Mouse (Mus musculus) MEL (cell line): ENCODE results near the gene Fsip1. TPM values are rescaled to one million over a fixed set of nuclear protein-coding genes. Genes with fewer than 3 reads are reported as not detected.
A peak's percentile ranks its signal among the peaks of the same experiment; 100 is the strongest.

Source experiments
- DNase-seq: peaks from one replicate; pipeline ENCODE4 v3.0.0; 2011; ENCODE audit warnings: low read depth, low spot score
- H3K27ac ChIP-seq: 2 replicates; pipeline ENCODE4 v1.5.1; 2012; ENCODE audit warnings: low read depth, mild to moderate bottlenecking, control low read depth, low read length, moderate library complexity; ENCODE audit not compliant: control insufficient read depth
- H3K27me3 ChIP-seq, 2 experiments: fragments of 150-350 bp in 1 of 2; sonication (generic) in 1 of 2; 2 replicates each; pipeline ENCODE4 v1.6.1; 2012; ENCODE audit warnings: low read length in 2 of 2, mild to moderate bottlenecking in 2 of 2, improper control_type of control experiment in 1 of 2, moderate library complexity in 1 of 2; ENCODE audit not compliant: insufficient read depth in 2 of 2, control insufficient read depth in 1 of 2
- H3K36me3 ChIP-seq, 2 experiments: 2 replicates each; pipeline ENCODE4 v1.6.1; 2012 to 2014; ENCODE audit warnings: low read length in 2 of 2, improper control_type of control experiment in 1 of 2, inconsistent platforms in 1 of 2, mild to moderate bottlenecking in 1 of 2; ENCODE audit not compliant: insufficient read depth in 2 of 2, control insufficient read depth in 1 of 2
- H3K4me1 ChIP-seq, 2 experiments: fragments of 150-350 bp in 1 of 2; sonication (generic) in 1 of 2; 2 replicates each; pipeline ENCODE4 v1.6.1; 2012; ENCODE audit warnings: low read length in 2 of 2, improper control_type of control experiment in 1 of 2, mild to moderate bottlenecking in 1 of 2; ENCODE audit not compliant: insufficient read depth in 2 of 2, control insufficient read depth in 1 of 2
- H3K4me3 ChIP-seq, 2 experiments: fragments of 150-350 bp in 1 of 2; sonication (generic) in 1 of 2; 2 replicates each; pipeline ENCODE4 v1.5.1; 2012; ENCODE audit warnings: low read depth in 2 of 2, low read length in 2 of 2, mild to moderate bottlenecking in 2 of 2, moderate library complexity in 2 of 2, control low read depth in 1 of 2, improper control_type of control experiment in 1 of 2; ENCODE audit not compliant: control insufficient read depth in 1 of 2, insufficient read depth in 1 of 2
- H3K79me2 ChIP-seq: 2 replicates; pipeline ENCODE4 v1.6.1; 2012; ENCODE audit warnings: mild to moderate bottlenecking, low read length, moderate library complexity; ENCODE audit not compliant: control insufficient read depth, poor library complexity, insufficient read depth
- H3K9ac ChIP-seq: 2 replicates; pipeline ENCODE4 v1.6.1; 2012; ENCODE audit warnings: low read depth, mild to moderate bottlenecking, control low read depth, low read length, moderate library complexity; ENCODE audit not compliant: control insufficient read depth, poor library complexity, severe bottlenecking
- H3K9me3 ChIP-seq: fragments of 150-350 bp; sonication (generic); replicated peaks from 2 replicates; pipeline ENCODE4 v1.6.1; 2012; ENCODE audit warnings: mild to moderate bottlenecking, low read length, improper control_type of control experiment, moderate library complexity; ENCODE audit not compliant: insufficient read depth
- CHD1 ChIP-seq: IDR thresholded peaks from 2 replicates; pipeline ENCODE4 v1.6.1; 2012; ENCODE audit warnings: low read depth, mild to moderate bottlenecking, inconsistent platforms, low read length, improper control_type of control experiment
- CHD2 ChIP-seq: IDR thresholded peaks from 2 replicates; pipeline ENCODE4 v1.6.1; 2011; ENCODE audit warnings: low read length, improper control_type of control experiment
- CTCF ChIP-seq, 3 experiments: IDR thresholded peaks in 2 of 3; conservative IDR thresholded peaks in 1 of 3; 2 replicates each; pipeline ENCODE4 v1.5.1; 2011 to 2012; ENCODE audit warnings: low read length in 3 of 3, low read depth in 2 of 3, mild to moderate bottlenecking in 2 of 3, improper control_type of control experiment in 1 of 3, inconsistent platforms in 1 of 3, mixed read lengths in 1 of 3, moderate library complexity in 1 of 3; ENCODE audit not compliant: control insufficient read depth in 1 of 3, insufficient read depth in 1 of 3, poor library complexity in 1 of 3, severe bottlenecking in 1 of 3
- E2F4 ChIP-seq: IDR thresholded peaks from 2 replicates; pipeline ENCODE4 v1.6.1; 2011; ENCODE audit warnings: low read depth, low read length, improper control_type of control experiment, borderline replicate concordance
- ELF1 ChIP-seq: IDR thresholded peaks from 2 replicates; pipeline ENCODE4 v1.6.1; 2014; ENCODE audit warnings: low read depth, mild to moderate bottlenecking, inconsistent platforms, low read length, improper control_type of control experiment, moderate library complexity
- EP300 ChIP-seq, 2 experiments: IDR thresholded peaks; 2 replicates each; pipeline ENCODE4 v1.6.1; 2011; ENCODE audit warnings: improper control_type of control experiment in 2 of 2, low read length in 2 of 2, low read depth in 1 of 2, mild to moderate bottlenecking in 1 of 2
- ETS1 ChIP-seq: IDR thresholded peaks from 2 replicates; pipeline ENCODE4 v1.6.1; 2012; ENCODE audit warnings: low read depth, mild to moderate bottlenecking, inconsistent platforms, low read length, improper control_type of control experiment, moderate library complexity
- GABPA ChIP-seq: IDR thresholded peaks from 2 replicates; pipeline ENCODE4 v1.6.1; 2012; ENCODE audit warnings: low read depth, mild to moderate bottlenecking, inconsistent platforms, low read length, improper control_type of control experiment, moderate library complexity
- GATA1 ChIP-seq: IDR thresholded peaks from 2 replicates; pipeline ENCODE4 v1.6.1; 2011; ENCODE audit warnings: low read depth, low read length, improper control_type of control experiment
- HCFC1 ChIP-seq: IDR thresholded peaks from 2 replicates; pipeline ENCODE4 v1.6.1; 2012; ENCODE audit warnings: low read depth, mild to moderate bottlenecking, inconsistent platforms, low read length, improper control_type of control experiment, moderate library complexity
- JUND ChIP-seq: IDR thresholded peaks from 2 replicates; pipeline ENCODE4 v1.6.1; 2011; ENCODE audit warnings: low read depth, mild to moderate bottlenecking, improper control_type of control experiment, low read length
- MAFK ChIP-seq: IDR thresholded peaks from 2 replicates; pipeline ENCODE4 v1.6.1; 2011; ENCODE audit warnings: low read depth, mild to moderate bottlenecking, low read length, improper control_type of control experiment, borderline replicate concordance
- MAX ChIP-seq: IDR thresholded peaks from 2 replicates; pipeline ENCODE4 v1.6.1; 2011; ENCODE audit warnings: low read length, improper control_type of control experiment
- MAZ ChIP-seq: IDR thresholded peaks from 2 replicates; pipeline ENCODE4 v1.6.1; 2012; ENCODE audit warnings: low read depth, mild to moderate bottlenecking, inconsistent platforms, low read length, improper control_type of control experiment
- MEF2A ChIP-seq: IDR thresholded peaks from 2 replicates; pipeline ENCODE4 v1.6.1; 2014; ENCODE audit warnings: low read depth, mild to moderate bottlenecking, inconsistent platforms, low read length, improper control_type of control experiment; ENCODE audit not compliant: poor library complexity, insufficient replicate concordance, severe bottlenecking; ENCODE audit errors: extremely low read depth
- MYB ChIP-seq: IDR thresholded peaks from 2 replicates; pipeline ENCODE4 v1.6.1; 2011; ENCODE audit warnings: mild to moderate bottlenecking, low read depth, low read length, improper control_type of control experiment
- MYC ChIP-seq: IDR thresholded peaks from 2 replicates; pipeline ENCODE4 v1.6.1; 2011; ENCODE audit warnings: low read depth, mild to moderate bottlenecking, low read length, improper control_type of control experiment, moderate library complexity
- NELFE ChIP-seq: IDR thresholded peaks from 2 replicates; pipeline ENCODE4 v1.6.1; 2011; ENCODE audit warnings: low read depth, low read length, improper control_type of control experiment
- POLR2A ChIP-seq, 2 experiments: IDR thresholded peaks; 2 replicates each; pipeline ENCODE4 v1.6.1; 2011 to 2012; ENCODE audit warnings: low read length in 2 of 2, mild to moderate bottlenecking in 2 of 2, control low read depth in 1 of 2, improper control_type of control experiment in 1 of 2, low read depth in 1 of 2, moderate library complexity in 1 of 2; ENCODE audit not compliant: control insufficient read depth in 1 of 2, insufficient read depth in 1 of 2, poor library complexity in 1 of 2
- POLR2AphosphoS2 ChIP-seq: IDR thresholded peaks from 2 replicates; pipeline ENCODE4 v1.6.1; 2011; ENCODE audit warnings: low read length, improper control_type of control experiment
- POLR2AphosphoS5 ChIP-seq: IDR thresholded peaks from 2 replicates; pipeline ENCODE4 v1.6.1; 2012; ENCODE audit warnings: low read depth, borderline replicate concordance, mild to moderate bottlenecking, inconsistent platforms, low read length, moderate library complexity, mixed read lengths
- RAD21 ChIP-seq: IDR thresholded peaks from 2 replicates; pipeline ENCODE4 v1.6.1; 2011; ENCODE audit warnings: mild to moderate bottlenecking, low read depth, low read length, improper control_type of control experiment
- SIN3A ChIP-seq: IDR thresholded peaks from 2 replicates; pipeline ENCODE4 v1.6.1; 2012; ENCODE audit warnings: low read length, improper control_type of control experiment, inconsistent platforms
- SMC3 ChIP-seq: IDR thresholded peaks from 2 replicates; pipeline ENCODE4 v1.6.1; 2011; ENCODE audit warnings: low read depth, low read length, improper control_type of control experiment
- TAL1 ChIP-seq: IDR thresholded peaks from 2 replicates; pipeline ENCODE4 v1.6.1; 2012; ENCODE audit warnings: mild to moderate bottlenecking, inconsistent platforms, low read length, moderate library complexity, mixed read lengths
- TBP ChIP-seq: IDR thresholded peaks from 2 replicates; pipeline ENCODE4 v1.8.0; 2011; ENCODE audit warnings: low read depth, low read length, improper control_type of control experiment
- TCF12 ChIP-seq: IDR thresholded peaks from 2 replicates; pipeline ENCODE4 v1.6.1; 2014; ENCODE audit warnings: low read depth, mild to moderate bottlenecking, inconsistent platforms, low read length, improper control_type of control experiment, moderate library complexity
- USF1 ChIP-seq: IDR thresholded peaks from 2 replicates; pipeline ENCODE4 v1.6.1; 2014; ENCODE audit warnings: low read depth, mild to moderate bottlenecking, inconsistent platforms, low read length, improper control_type of control experiment, moderate library complexity
- ZC3H11A ChIP-seq: IDR thresholded peaks from 2 replicates; pipeline ENCODE4 v1.6.1; 2012; ENCODE audit warnings: low read depth, mild to moderate bottlenecking, inconsistent platforms, low read length, improper control_type of control experiment
- ZKSCAN1 ChIP-seq: IDR thresholded peaks from 2 replicates; pipeline ENCODE4 v1.6.1; 2012; ENCODE audit warnings: low read depth, mild to moderate bottlenecking, inconsistent platforms, low read length, improper control_type of control experiment, moderate library complexity
- ZMIZ1 ChIP-seq: IDR thresholded peaks from 2 replicates; pipeline ENCODE4 v1.6.1; 2012; ENCODE audit warnings: low read depth, mild to moderate bottlenecking, inconsistent platforms, low read length, improper control_type of control experiment, moderate library complexity
- ZNF384 ChIP-seq: IDR thresholded peaks from 2 replicates; pipeline ENCODE4 v1.6.1; 2012; ENCODE audit warnings: low read depth, mild to moderate bottlenecking, inconsistent platforms, low read length, improper control_type of control experiment
- polyA plus RNA-seq, 2 experiments: library from polyadenylated mRNA; stranded (reverse) in 1 of 2; unstranded in 1 of 2; fragments of >175 nt in 1 of 2; fragments of >200 nt in 1 of 2; gene quantifications; 2 replicates each; pipeline versions ENCODE4 v1.2.1 to v1.2.4; 2012; ENCODE audit warnings: low replicate concordance in 2 of 2, low read depth in 1 of 2; ENCODE audit not compliant: insufficient read length in 2 of 2, insufficient read depth in 1 of 2, missing spikeins in 1 of 2
- total RNA-seq: library from RNA; depleted of rRNA; stranded (reverse); fragments of 300-350 nt; gene quantifications from 2 replicates; pipeline ENCODE4 v1.2.3, GENCODE M21; 2012

The Fsip1 gene
- total and polyA plus RNA-seq, 3 experiments: not detected

DNA sequence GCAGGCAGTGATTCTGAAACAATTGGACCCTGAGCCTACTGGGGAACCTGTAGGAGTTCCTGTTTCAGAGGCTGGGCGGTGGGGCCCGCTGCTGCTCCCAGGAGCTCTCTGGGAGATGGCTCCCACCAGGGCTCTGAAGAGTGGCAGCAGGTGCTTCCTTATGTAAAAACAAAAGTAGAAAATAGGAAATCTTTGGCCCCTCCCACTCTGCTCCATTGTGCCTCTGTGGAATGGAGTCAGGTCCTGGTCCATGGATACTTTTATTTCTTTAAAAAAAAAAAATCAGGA, 7.1 kb upstream of the Fsip1 start:
- H3K79me2 ChIP-seq: no peaks in the 10 kb centered on the region
- no peak for DNase-seq
- TF ChIP-seq GABPA (no peak), MEF2A (no peak), CHD2 (no peak)
- H3K36me3 ChIP-seq: no peaks in the 10 kb centered on the region
- no peak overlapping the region for H3K9ac ChIP-seq
- H3K9me3 ChIP-seq: no peaks in the 10 kb centered on the region
- H3K27ac ChIP-seq: no peak overlapping the region
- H3K4me1 ChIP-seq: 0 out of 4 replicates have a peak, but pooled peaks cover 0 to 5% of the 10 kb centered on the region in 2 experiments
- H3K27me3 ChIP-seq: peaks cover 0 to 1% of the 10 kb centered on the region in 2 experiments; a peak in 1 of 4 replicates
- H3K4me3 ChIP-seq: no peak overlapping the region

GRCm38 (mm10) chr2:118263151-118263913, 6.6 kb upstream of the Fsip1 start:
- DNase-seq: peak; percentile 57
- Histone ChIP-seq H3K27ac (no peak overlapping the region), H3K27me3 (peaks cover 0 to 1% of the 10 kb centered on the region in 2 experiments; a peak in 1 of 4 replicates), H3K9ac (no peak overlapping the region), H3K36me3 (no peaks in the 10 kb centered on the region), H3K79me2 (no peaks in the 10 kb centered on the region), H3K4me1 (0 out of 4 replicates have a peak, but pooled peaks cover 0 to 5% of the 10 kb centered on the region in 2 experiments), H3K9me3 (no peaks in the 10 kb centered on the region), H3K4me3 (no peak overlapping the region)
- TF ChIP-seq POLR2A (IDR thresholded peaks at IDR 0.05; ENCODE audit: control insufficient read depth in 1 of 2, insufficient read depth in 1 of 2, low read depth in 1 of 2, low read length in 2 of 2, poor library complexity in 1 of 2): no peak
- no peak for TF ChIP-seq TAL1
- peak; percentile 27; the same call in 1 of the 2 replicates for TF ChIP-seq ZC3H11A
- no peak for TF ChIP-seq ZMIZ1
- TF ChIP-seq POLR2AphosphoS2: no peak
- TF ChIP-seq TBP: no peak
- TF ChIP-seq HCFC1: no peak
- TF ChIP-seq E2F4: no peak
- TF ChIP-seq MAFK: no peak
- 0 out of 2 replicates have a peak, but pooled peaks have one; percentile 14 for TF ChIP-seq MAX
- TF ChIP-seq MEF2A: no peak
- TF ChIP-seq USF1: no peak
- no peak for TF ChIP-seq JUND
- no peak for TF ChIP-seq ELF1
- no peak for TF ChIP-seq MAZ
- peak; percentile 77 for TF ChIP-seq RAD21
- peak; percentile 48 for TF ChIP-seq SMC3
- peak; percentile 34 to 70 (median 48) for TF ChIP-seq CTCF (IDR thresholded peaks at IDR 0.05 in 2 of 3, conservative IDR thresholded peaks at IDR 0.05 in 1 of 3; ENCODE audit: control insufficient read depth in 1 of 3, insufficient read depth in 1 of 3, low read depth in 2 of 3, low read length in 3 of 3, poor library complexity in 1 of 3, severe bottlenecking in 1 of 3)
- no peak for TF ChIP-seq NELFE
- TF ChIP-seq TCF12: no peak
- TF ChIP-seq ETS1: no peak
- TF ChIP-seq ZKSCAN1: no peak
- no peak for TF ChIP-seq MYC
- no peak for TF ChIP-seq MYB
- TF ChIP-seq CHD2: no peak
- TF ChIP-seq GATA1: no peak
- TF ChIP-seq CHD1: no peak
- TF ChIP-seq POLR2AphosphoS5: no peak
- TF ChIP-seq ZNF384: no peak
- TF ChIP-seq SIN3A: no peak
- TF ChIP-seq EP300 (IDR thresholded peaks at IDR 0.05; ENCODE audit: low read depth in 1 of 2, low read length in 2 of 2): no peak
